Mouse (Mus musculus): ENCODE measurements at regions not wholly inside any gene's neighbourhood (a gene's known extent, or its start where the extent isn't known, plus 50 kb on each side); places are given as distances from the start of the nearest gene placed in this dataset.

DNA sequence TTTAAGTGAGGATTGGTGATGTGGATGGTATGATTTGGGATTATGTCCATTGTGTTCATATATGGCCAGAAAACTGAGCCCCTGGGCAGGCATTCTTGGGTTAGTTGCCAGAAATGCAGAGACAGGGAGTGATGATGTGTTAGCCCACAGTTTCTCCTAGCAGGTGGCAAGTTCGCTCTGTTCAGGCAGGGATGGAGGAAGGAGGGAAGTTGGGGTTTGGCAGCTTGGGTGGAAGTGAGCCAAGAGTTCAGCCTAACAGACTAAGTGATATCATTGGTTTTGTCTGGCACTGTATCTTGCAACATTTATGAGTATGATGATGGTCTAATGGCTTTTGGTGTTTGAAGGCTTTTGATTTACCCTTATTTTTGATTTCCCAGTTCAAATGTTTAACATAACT is 3806.5 kb upstream of the Gm7489 start:
- in situ Hi-C loops (cut with MboI; ENCODE audit: low pct_ligation_motif_present, low pct_unique_long_range_greater_than_20kb, low sequenced_read_pairs) (no loop called here), dilution Hi-C loops (cut with MboI; ENCODE audit: extremely low pct_ligation_motif_present, extremely low pct_unique_long_range_greater_than_20kb, low sequenced_read_pairs) (no loop called here)
- H3K4me2 ChIP-seq (ENCODE audit: insufficient read depth, low read depth, poor library complexity, severe bottlenecking), result no peak overlapping the region
- H3K27ac ChIP-seq (ENCODE audit: insufficient read depth, low read depth), result no peak overlapping the region
- no peak overlapping the region for H3K9ac ChIP-seq (ENCODE audit: insufficient read depth, low read depth)
- DNase-seq (ENCODE audit: extremely low read depth), result no peak
- peaks cover 16% of the 10 kb centered on the region for H3K9me3 ChIP-seq (replicated peaks; ENCODE audit: low read length)
- no peaks in the 10 kb centered on the region for H3K4me1 ChIP-seq (ENCODE audit: control insufficient read depth in 1 of 2, insufficient read depth in 2 of 2)
- TF ChIP-seq ZNF384 (IDR thresholded peaks at IDR 0.05; ENCODE audit: low read depth, low read length) (no peak), ZKSCAN1 (IDR thresholded peaks at IDR 0.05; ENCODE audit: borderline replicate concordance, low read depth, low read length) (no peak), TCF12 (IDR thresholded peaks at IDR 0.05; ENCODE audit: low read depth, low read length) (no peak), MYC (IDR thresholded peaks at IDR 0.05; ENCODE audit: low read depth, low read length) (no peak), MAZ (IDR thresholded peaks at IDR 0.05; ENCODE audit: low read depth, low read length) (no peak), GABPA (IDR thresholded peaks at IDR 0.05; ENCODE audit: insufficient replicate concordance, low read depth, low read length) (no peak)
- H3K4me3 ChIP-seq (replicated peaks in 1 of 3; ENCODE audit: low read depth in 2 of 3, low read length in 2 of 3, poor library complexity in 1 of 3), result no peak overlapping the region
- H3K79me2 ChIP-seq (replicated peaks; ENCODE audit: control insufficient read depth, extremely low read depth, insufficient read depth, poor library complexity, severe bottlenecking), result no peaks in the 10 kb centered on the region
- H3K36me3 ChIP-seq (replicated peaks in 1 of 2; ENCODE audit: control insufficient read depth in 1 of 2, insufficient read depth in 1 of 2, low read length in 1 of 2), result no peaks in the 10 kb centered on the region
- no peaks in the 10 kb centered on the region for H3K27me3 ChIP-seq (replicated peaks)

DNA sequence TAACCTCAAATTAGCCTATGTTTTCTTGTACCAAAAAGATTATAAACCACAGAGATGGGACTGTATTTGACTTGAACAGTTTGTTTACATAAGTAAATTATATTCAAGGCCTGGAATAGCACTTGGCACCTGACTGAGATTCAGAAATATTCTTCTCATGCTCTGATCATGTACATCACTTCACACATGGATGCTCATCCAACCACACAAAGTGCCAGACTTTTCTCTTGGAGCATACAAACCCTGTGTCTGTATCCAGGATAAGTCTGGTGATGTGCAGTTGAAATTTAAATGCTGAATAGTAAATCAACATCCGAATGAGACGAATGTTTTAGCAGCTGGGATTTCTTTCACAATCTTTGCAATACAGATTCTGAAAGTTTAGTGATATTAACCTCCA is 3802.3 kb upstream of the Gm7489 start:
- no peaks in the 10 kb centered on the region for H3K79me2 ChIP-seq (replicated peaks; ENCODE audit: control insufficient read depth, extremely low read depth, insufficient read depth, poor library complexity, severe bottlenecking)
- in situ Hi-C loops (cut with MboI; ENCODE audit: low pct_ligation_motif_present, low pct_unique_long_range_greater_than_20kb, low sequenced_read_pairs) (no loop called here), dilution Hi-C loops (cut with MboI; ENCODE audit: extremely low pct_ligation_motif_present, extremely low pct_unique_long_range_greater_than_20kb, low sequenced_read_pairs) (no loop called here)
- H3K4me2 ChIP-seq (ENCODE audit: insufficient read depth, low read depth, poor library complexity, severe bottlenecking), result no peak overlapping the region
- H3K27ac ChIP-seq (ENCODE audit: insufficient read depth, low read depth), result no peak overlapping the region
- no peak for TF ChIP-seq ETS1 (conservative IDR thresholded peaks at IDR 0.05; ENCODE audit: low read depth, low read length)
- no peak for TF ChIP-seq MAFK (IDR thresholded peaks at IDR 0.05; ENCODE audit: insufficient replicate concordance, low read length)
- no peak for TF ChIP-seq CTCF (conservative IDR thresholded peaks at IDR 0.05 in 1 of 2, IDR thresholded peaks at IDR 0.05 in 1 of 2; ENCODE audit: low read depth in 2 of 2, low read length in 2 of 2)
- no peak for TF ChIP-seq TBP (conservative IDR thresholded peaks at IDR 0.05; ENCODE audit: low read depth, low read length)
- TF ChIP-seq BHLHE40 (IDR thresholded peaks at IDR 0.05; ENCODE audit: low read depth, low read length), result no peak
- no peaks in the 10 kb centered on the region for H3K27me3 ChIP-seq (replicated peaks)
- no peaks in the 10 kb centered on the region for H3K36me3 ChIP-seq (replicated peaks in 1 of 2; ENCODE audit: control insufficient read depth in 1 of 2, insufficient read depth in 1 of 2, low read length in 1 of 2)
- no peak overlapping the region for H3K4me3 ChIP-seq (replicated peaks in 1 of 3; ENCODE audit: low read depth in 2 of 3, low read length in 2 of 3, poor library complexity in 1 of 3)
- H3K9me3 ChIP-seq (replicated peaks; ENCODE audit: low read length), result peaks cover 36% of the 10 kb centered on the region
- H3K9ac ChIP-seq (ENCODE audit: insufficient read depth, low read depth), result no peak overlapping the region
- no peak for DNase-seq (ENCODE audit: extremely low read depth)
- H3K4me1 ChIP-seq (ENCODE audit: control insufficient read depth in 1 of 2, insufficient read depth in 2 of 2), result no peaks in the 10 kb centered on the region

DNA sequence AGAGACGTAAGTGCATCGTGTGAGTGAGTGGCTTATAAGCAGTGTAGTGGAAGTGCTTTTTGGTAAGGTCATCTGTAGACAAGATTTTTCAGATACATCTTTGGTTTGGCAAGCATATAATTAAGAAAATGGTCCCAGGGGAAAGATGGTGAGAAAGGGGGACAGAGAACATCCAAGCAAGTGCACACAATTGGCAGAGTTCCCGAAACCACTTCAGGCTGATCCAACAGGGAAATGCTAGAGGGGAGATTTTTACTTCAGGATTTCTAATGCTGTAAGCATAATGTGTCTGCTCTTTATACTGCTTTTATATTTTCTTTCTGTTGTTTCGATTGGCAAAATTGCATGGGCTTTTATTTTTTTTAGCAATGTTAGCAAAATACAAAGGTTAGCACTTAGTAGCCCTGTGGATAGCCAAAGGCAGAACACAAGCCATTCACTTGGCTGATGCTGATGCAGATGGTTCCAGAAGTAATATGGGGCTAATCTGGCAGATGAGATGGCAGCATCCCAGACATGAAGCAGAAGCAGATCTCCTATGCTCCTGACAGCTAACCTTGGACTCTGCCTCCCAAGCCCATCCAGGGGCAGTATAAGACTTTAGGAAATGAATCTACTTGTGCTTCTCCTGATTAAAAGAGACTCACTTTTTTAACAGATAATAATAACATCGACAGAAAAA is 3782.0 kb upstream of the Gm7489 start:
- no peak overlapping the region for H3K27ac ChIP-seq (ENCODE audit: insufficient read depth, low read depth)
- no peak for TF ChIP-seq SMC3 (IDR thresholded peaks at IDR 0.05; ENCODE audit: low read depth, low read length)
- TF ChIP-seq ELF1 (IDR thresholded peaks at IDR 0.05; ENCODE audit: low read depth, low read length), result no peak
- in situ Hi-C loops (cut with MboI; ENCODE audit: low pct_ligation_motif_present, low pct_unique_long_range_greater_than_20kb, low sequenced_read_pairs) (no loop called here), dilution Hi-C loops (cut with MboI; ENCODE audit: extremely low pct_ligation_motif_present, extremely low pct_unique_long_range_greater_than_20kb, low sequenced_read_pairs) (no loop called here)
- no peaks in the 10 kb centered on the region for H3K4me1 ChIP-seq (ENCODE audit: control insufficient read depth in 1 of 2, insufficient read depth in 2 of 2)
- no peak overlapping the region for H3K4me3 ChIP-seq (replicated peaks in 1 of 3; ENCODE audit: low read depth in 2 of 3, low read length in 2 of 3, poor library complexity in 1 of 3)
- no peak for DNase-seq (ENCODE audit: extremely low read depth)
- H3K79me2 ChIP-seq (replicated peaks; ENCODE audit: control insufficient read depth, extremely low read depth, insufficient read depth, poor library complexity, severe bottlenecking), result no peaks in the 10 kb centered on the region
- H3K36me3 ChIP-seq (replicated peaks in 1 of 2; ENCODE audit: control insufficient read depth in 1 of 2, insufficient read depth in 1 of 2, low read length in 1 of 2), result no peaks in the 10 kb centered on the region
- H3K27me3 ChIP-seq (replicated peaks), result no peaks in the 10 kb centered on the region
- no peak overlapping the region for H3K4me2 ChIP-seq (ENCODE audit: insufficient read depth, low read depth, poor library complexity, severe bottlenecking)
- peaks cover 28% of the 10 kb centered on the region for H3K9me3 ChIP-seq (replicated peaks; ENCODE audit: low read length)
- no peak overlapping the region for H3K9ac ChIP-seq (ENCODE audit: insufficient read depth, low read depth)
